ENCODE assay signal across 9 mouse cellular contexts in the genomic region with DNA sequence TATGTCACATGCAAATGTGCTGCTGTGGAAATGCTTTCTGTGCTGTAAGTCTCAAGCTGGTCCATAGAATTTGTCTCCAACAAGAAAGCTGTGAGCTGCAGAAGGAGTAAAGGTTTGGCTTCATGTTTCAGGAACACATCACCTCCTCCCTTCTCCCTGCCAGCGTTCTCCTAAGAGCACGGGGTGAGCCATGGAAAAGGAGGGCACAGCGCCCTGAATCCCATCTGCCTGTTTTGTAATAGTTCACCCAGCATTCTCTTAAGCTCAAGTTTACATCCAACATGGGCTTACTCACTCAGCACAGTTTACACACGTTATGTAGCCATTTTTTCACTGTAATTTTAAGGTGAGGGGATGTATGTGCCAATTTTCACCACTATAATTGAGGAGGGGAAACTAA.
"Had no signal": no experiment of that assay in that cellular context is flagged by ENCODE, and none has a peak within 500 bp of the region (broad histone marks: within the 10 kb centered on the region; RNA-seq: fewer than 3 reads in every experiment).

No protein-coding gene starts in this region.

- DNase-seq: kidney, postnatal 10 days; liver; liver, embryonic 13.5 days; lung, adult 2 months; lung, postnatal 14 days; lung, postnatal 4 days; midbrain, embryonic 14.5 days; thymus, adult 18-20 months; thymus, postnatal 4 days had no signal
